Mouse (Mus musculus): ENCODE data around the gene Ttll9. TPM values are rescaled to one million over a fixed set of nuclear protein-coding genes. Genes with fewer than 3 reads are reported as not detected.

Ttll9 gene
- polyA plus RNA-seq, 1 experiment from 2014 or later, result 0.65 TPM

GRCm38 (mm10) chr2:152997046-152997445 is 34.8 kb downstream of the Ttll9 start:
- TF ChIP-seq CTCF (IDR thresholded peaks at IDR 0.05; ENCODE audit: low read depth), result no peak
- no peak overlapping the region for H3K4me2 ChIP-seq (replicated peaks; ENCODE audit: low read depth)
- H3K36me3 ChIP-seq (ENCODE audit: control insufficient read depth, insufficient read depth), result no peaks in the 10 kb centered on the region
- no peak overlapping the region for H3K4me3 ChIP-seq (ENCODE audit: low read depth, low read length)
- no peak overlapping the region for H3K27ac ChIP-seq (ENCODE audit: low read depth, low read length)
- no peaks in the 10 kb centered on the region for H3K9me3 ChIP-seq (ENCODE audit: control insufficient read depth)
- H3K4me1 ChIP-seq (replicated peaks; ENCODE audit: control insufficient read depth, insufficient read depth, low read length), result no peaks in the 10 kb centered on the region
- ATAC-seq, result no peak
- no peaks in the 10 kb centered on the region for H3K27me3 ChIP-seq (replicated peaks; ENCODE audit: control insufficient read depth, insufficient read depth, low read length)
- 60% methylated on average over 4 of the region's 4 CpGs for WGBS
- no peak overlapping the region for H3K9ac ChIP-seq (ENCODE audit: low read depth, low read length)

GRCm38 (mm10) chr2:153002492-153003248 is 40.4 kb downstream of the Ttll9 start:
- TF ChIP-seq CTCF (IDR thresholded peaks at IDR 0.05; ENCODE audit: low read depth), result no peak
- H3K9ac ChIP-seq (ENCODE audit: low read depth, low read length), result no peak overlapping the region
- H3K27ac ChIP-seq (ENCODE audit: low read depth, low read length), result no peak overlapping the region
- no peaks in the 10 kb centered on the region for H3K27me3 ChIP-seq (replicated peaks; ENCODE audit: control insufficient read depth, insufficient read depth, low read length)
- no peaks in the 10 kb centered on the region for H3K36me3 ChIP-seq (ENCODE audit: control insufficient read depth, insufficient read depth)
- ATAC-seq, result no peak
- WGBS, result 74% methylated on average over 15 of the region's 15 CpGs
- no peaks in the 10 kb centered on the region for H3K4me1 ChIP-seq (replicated peaks; ENCODE audit: control insufficient read depth, insufficient read depth, low read length)
- H3K4me2 ChIP-seq (replicated peaks; ENCODE audit: low read depth), result no peak overlapping the region
- no peaks in the 10 kb centered on the region for H3K9me3 ChIP-seq (ENCODE audit: control insufficient read depth)
- no peak overlapping the region for H3K4me3 ChIP-seq (ENCODE audit: low read depth, low read length)

- no peak for ATAC-seq
- no peaks in the 10 kb centered on the region for H3K27me3 ChIP-seq (replicated peaks; ENCODE audit: control insufficient read depth, insufficient read depth, low read length)
- H3K4me3 ChIP-seq (ENCODE audit: low read depth, low read length), result no peak overlapping the region
- H3K4me1 ChIP-seq (replicated peaks; ENCODE audit: control insufficient read depth, insufficient read depth, low read length), result no peaks in the 10 kb centered on the region
- 67% methylated on average over 13 of the region's 13 CpGs for WGBS
- no peaks in the 10 kb centered on the region for H3K9me3 ChIP-seq (ENCODE audit: control insufficient read depth)
- H3K9ac ChIP-seq (ENCODE audit: low read depth, low read length), result no peak overlapping the region
- TF ChIP-seq CTCF (IDR thresholded peaks at IDR 0.05; ENCODE audit: low read depth), result no peak
- no peak overlapping the region for H3K27ac ChIP-seq (ENCODE audit: low read depth, low read length)
- no peak overlapping the region for H3K4me2 ChIP-seq (replicated peaks; ENCODE audit: low read depth)
- peaks cover 5% of the 10 kb centered on the region for H3K36me3 ChIP-seq (ENCODE audit: control insufficient read depth, insufficient read depth)
Measured at GRCm38 (mm10) chr2:153003681-153004338, 41.5 kb downstream of the Ttll9 start.

- H3K27ac ChIP-seq (ENCODE audit: low read depth, low read length), result no peak overlapping the region
- H3K4me3 ChIP-seq (ENCODE audit: low read depth, low read length), result no peak overlapping the region
- no peak overlapping the region for H3K9ac ChIP-seq (ENCODE audit: low read depth, low read length)
- H3K4me2 ChIP-seq (replicated peaks; ENCODE audit: low read depth), result no peak overlapping the region
- H3K9me3 ChIP-seq (ENCODE audit: control insufficient read depth), result no peaks in the 10 kb centered on the region
- no peaks in the 10 kb centered on the region for H3K4me1 ChIP-seq (replicated peaks; ENCODE audit: control insufficient read depth, insufficient read depth, low read length)
- peaks cover 25% of the 10 kb centered on the region for H3K36me3 ChIP-seq (ENCODE audit: control insufficient read depth, insufficient read depth)
- H3K27me3 ChIP-seq (replicated peaks; ENCODE audit: control insufficient read depth, insufficient read depth, low read length), result no peaks in the 10 kb centered on the region
- no peak for TF ChIP-seq CTCF (IDR thresholded peaks at IDR 0.05; ENCODE audit: low read depth)
- no peak for ATAC-seq
- whole genome bisulfite sequencing, result 88% methylated on average over 3 of the region's 3 CpGs
Measured at GRCm38 (mm10) chr2:153005981-153006380, 43.7 kb downstream of the Ttll9 start.

- ATAC-seq, result no peak
- Histone ChIP-seq H3K36me3 (ENCODE audit: control insufficient read depth, insufficient read depth) (peaks cover 34% of the 10 kb centered on the region), H3K27ac (ENCODE audit: low read depth, low read length) (no peak overlapping the region), H3K9me3 (ENCODE audit: control insufficient read depth) (no peaks in the 10 kb centered on the region), H3K27me3 (replicated peaks; ENCODE audit: control insufficient read depth, insufficient read depth, low read length) (no peaks in the 10 kb centered on the region), H3K9ac (ENCODE audit: low read depth, low read length) (no peak overlapping the region), H3K4me1 (replicated peaks; ENCODE audit: control insufficient read depth, insufficient read depth, low read length) (peaks cover 5% of the 10 kb centered on the region), H3K4me2 (replicated peaks; ENCODE audit: low read depth) (no peak overlapping the region), H3K4me3 (ENCODE audit: low read depth, low read length) (no peak overlapping the region)
- 89% methylated on average over 12 of the region's 12 CpGs for WGBS
- TF ChIP-seq CTCF (IDR thresholded peaks at IDR 0.05; ENCODE audit: low read depth), result no peak
Measured at GRCm38 (mm10) chr2:153009192-153009973, 47.1 kb downstream of the Ttll9 start.
